Mouse (Mus musculus): Measurements from ENCODE around the gene Eif3j1.
A peak's percentile ranks its signal among the peaks of the same experiment; 100 is the strongest.
"Not testable (repeated sequence)": the region's sequence is repeated elsewhere in the genome, so short reads cannot be mapped to it uniquely, and the experiment has no call there.

Gene Eif3j1

DNA sequence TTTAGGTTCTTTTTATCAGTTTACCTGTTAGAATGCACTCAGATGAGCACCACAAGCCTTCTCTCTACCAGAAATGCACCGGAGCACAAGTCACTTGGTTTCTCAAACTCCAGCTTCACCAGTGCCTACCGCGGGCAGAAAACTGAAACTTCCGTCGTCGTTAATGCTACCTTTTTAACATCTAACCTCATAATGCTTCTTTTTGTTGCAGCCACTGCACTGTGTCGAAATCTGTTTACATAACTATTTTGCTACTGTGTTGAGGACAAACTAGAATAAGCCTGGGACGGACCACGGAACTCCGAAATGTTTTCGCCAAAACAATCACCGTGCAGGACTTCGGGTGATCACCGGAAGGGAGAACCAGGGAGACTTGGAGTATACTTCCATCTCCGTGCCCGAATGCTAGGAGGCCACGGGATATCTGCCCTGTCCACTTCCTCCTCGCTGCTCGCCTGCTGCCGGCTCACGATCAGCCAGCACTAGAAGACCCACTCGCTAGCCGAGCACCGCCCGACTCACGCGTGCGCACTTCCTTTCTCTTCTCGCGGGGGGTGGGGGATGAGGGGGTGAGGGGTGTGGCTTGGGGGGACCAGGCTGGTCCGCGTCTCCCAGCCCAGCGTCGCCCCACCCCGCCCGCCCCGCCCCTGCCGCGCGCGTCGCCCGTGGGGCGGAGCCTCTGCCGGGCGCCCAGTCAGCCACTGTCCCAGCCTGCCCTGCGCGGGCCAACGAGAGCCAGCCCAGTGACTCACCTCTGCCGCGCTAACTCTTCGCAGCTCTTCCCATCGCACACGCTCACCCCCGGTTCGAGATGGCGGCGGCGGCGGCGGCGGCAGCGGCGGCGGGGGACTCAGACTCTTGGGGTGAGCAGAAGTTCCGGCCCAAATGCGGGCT, at the start of gene Eif3j1:
Gene Eif3j1 (plus strand): TSS at position 685 of the 894 bp plus-strand sequence.
- peak; percentile 62 for DNase-seq (ENCODE audit: low spot score)

DNA sequence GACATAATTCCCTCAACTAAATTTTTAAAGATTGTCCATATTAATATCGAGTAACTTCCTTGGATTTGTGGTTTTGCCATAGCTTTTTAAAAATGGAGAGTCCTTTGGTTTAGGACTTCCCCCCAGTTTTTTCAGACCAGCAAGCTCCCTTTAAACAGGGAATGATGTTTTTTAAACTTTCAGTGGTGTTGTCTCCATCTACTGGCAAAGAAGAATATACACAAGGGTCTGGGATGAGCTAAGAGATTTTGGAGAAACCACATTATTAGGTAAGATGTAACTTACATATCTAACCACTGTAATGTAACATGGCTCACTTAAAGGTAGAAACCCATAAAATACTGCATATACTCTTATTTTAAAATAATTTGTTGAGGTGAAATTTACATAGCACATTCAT, 32.6 kb upstream of the Eif3j1 start:
- DNase-seq (ENCODE audit: low spot score): no peak

DNA sequence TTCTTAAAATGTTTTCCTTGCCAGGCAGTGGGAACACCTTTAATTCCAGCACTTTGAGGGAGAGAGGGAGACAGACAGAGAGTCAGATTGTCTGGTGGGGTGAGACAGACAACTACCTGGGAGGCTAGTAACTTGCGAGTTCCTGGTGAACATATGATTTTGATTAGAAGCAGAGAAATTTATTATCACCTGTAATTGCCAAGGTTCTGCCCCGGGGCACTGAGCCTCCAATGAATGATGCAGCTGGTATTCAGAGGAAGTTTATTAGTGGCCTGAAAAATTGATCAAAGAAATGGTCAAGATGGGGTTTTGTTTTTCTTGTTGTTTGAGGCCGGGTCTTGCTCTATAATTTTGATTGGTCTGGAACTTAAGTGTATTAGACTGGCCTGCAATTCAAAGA, 19.5 kb upstream of the Eif3j1 start:
- DNase-seq (ENCODE audit: low spot score): no peak

DNA sequence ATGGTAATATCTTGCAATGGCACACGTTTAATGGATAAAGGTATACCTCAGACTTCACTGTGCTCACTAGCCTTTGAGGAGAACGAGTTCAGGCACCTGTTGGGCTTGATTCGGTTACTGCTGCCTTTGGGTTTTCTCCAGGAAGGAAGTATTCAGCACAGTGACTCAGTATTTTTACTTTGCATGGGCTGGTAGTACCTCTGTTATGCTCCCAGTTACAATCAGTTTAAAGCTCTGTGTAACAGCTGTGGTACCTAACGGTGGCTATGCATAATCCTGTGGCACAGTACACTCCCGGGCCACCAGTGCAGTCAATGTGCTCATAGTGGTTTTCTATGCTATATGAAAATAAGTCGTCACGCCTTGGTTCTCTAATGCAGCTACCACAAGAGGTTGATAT, 16.9 kb upstream of the Eif3j1 start:
- no peak for DNase-seq (ENCODE audit: low spot score)

DNA sequence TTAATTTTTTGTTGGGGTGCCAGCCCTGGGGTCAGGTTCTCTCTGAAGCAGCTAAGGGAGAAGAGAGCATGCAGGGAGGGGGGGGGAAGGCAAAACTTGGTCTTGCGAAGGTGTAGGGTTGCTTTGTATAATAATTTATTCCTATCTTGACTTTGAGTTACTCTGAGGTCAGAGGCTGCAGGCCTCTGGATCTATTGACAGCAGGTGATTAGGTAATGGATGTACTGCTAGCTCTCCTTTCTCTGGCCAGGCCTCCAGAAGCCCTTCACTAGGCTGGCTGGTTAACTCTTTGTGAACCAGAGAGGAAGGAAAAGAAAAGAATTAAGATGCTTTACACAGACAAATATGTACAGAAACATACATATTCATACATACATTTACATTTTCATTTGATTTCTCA, 9.6 kb upstream of the Eif3j1 start:
- DNase-seq (ENCODE audit: low spot score): no peak

DNA sequence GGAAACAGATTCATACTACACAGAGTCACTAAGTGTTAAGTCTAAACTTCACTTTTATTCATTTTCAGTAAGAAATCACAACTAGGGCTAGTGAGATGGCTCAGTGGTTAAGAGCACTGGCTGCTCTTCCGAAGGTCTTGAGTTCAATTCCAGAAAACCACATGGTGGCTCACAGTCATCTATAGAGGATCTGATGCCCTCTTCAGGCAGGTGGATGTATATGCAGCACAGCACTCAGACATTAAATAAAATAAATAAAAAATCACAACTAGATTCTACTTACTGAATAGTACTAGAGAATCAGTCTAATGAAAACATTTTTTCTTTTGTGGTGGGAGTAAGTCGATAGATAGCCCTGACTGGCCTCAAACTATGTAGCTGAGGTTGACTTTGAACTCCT, 6.1 kb upstream of the Eif3j1 start:
- no peak for DNase-seq (ENCODE audit: low spot score)

DNA sequence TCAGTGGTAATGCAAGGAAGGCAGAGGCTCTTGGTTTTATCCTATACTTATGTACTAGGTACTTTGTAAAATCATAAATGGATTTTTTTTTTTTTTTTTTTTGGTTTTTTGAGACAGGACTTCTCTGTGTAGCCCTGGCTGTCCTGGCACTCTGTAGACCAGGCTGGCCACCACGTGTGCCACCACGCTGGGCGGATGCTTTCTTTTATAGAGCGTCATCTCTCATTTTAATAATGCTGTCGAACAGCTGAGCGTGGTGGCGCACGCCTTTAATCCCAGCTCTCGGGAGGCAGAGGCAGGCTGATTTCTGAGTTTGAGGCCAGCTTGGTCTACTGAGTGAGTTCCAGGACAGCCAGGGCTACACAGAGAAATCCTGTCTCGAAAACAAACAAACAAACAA, 1.3 kb upstream of the Eif3j1 start:
- DNase-seq (ENCODE audit: low spot score): not testable (repeated sequence)

DNA sequence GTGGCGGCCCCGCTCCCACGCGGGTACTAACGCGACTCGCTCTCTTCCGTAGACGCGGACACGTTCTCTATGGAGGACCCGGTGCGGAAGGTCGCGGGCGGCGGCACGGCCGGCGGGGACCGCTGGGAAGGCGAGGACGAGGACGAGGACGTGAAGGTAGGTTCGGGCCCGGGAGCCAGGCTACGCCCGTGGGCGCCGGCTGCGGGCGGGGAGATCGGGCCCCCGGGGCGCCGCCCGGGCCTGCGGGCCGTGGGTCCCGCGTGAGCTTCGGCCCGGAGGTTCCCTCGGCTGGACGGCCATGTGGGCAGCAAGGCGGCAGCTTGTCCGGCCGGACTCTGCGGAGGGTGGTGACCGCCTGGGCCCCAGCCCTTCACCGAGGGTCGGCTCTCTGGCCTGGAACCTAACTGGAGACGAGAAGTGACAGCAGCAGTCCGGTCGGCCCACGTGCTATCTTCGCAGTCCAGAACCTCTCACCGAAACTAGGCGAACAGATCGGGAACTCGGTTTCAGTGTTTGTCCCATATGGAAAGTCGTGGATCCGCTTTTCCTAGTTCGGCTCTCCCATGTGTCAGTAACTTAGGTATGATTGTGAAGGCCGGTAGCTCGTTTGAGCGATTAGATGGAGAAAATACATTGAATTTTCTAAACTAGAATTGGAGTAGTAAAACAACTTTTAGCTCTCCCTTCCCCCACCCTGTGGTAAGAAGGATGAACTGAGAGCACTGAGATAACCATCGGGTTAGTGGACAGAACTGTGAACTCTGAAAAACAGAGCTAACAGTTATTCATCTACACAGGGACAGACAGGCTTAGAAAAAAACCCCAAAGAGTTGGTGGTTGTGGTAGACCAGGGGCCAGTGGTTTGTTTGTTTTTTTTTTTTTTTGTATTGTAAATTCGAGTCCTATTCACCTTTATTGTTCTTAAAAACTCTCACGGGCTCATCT, 682 bp downstream of the Eif3j1 start:
- DNase-seq (ENCODE audit: low spot score): peak; percentile 37

DNA sequence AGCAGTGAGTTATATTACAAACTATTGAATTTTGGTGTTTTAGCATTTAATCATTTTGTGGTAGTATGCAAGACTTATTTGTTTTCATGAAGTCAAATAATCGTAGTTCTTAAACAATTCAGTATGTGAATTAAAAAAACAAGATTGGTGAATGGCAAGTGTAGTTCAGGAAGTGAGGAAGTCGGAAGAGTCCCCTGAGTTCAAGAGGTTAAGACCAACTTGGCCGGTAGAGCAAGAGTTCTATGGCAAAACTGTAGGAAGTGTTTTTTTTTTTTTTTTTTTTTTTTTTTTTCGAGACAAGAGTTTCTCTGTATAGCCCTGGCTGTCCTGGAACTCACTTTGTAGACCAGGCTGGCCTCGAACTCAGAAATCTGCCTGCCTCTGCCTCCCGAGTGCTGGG, 3.6 kb downstream of the Eif3j1 start:
- no peak for DNase-seq (ENCODE audit: low spot score)

DNA sequence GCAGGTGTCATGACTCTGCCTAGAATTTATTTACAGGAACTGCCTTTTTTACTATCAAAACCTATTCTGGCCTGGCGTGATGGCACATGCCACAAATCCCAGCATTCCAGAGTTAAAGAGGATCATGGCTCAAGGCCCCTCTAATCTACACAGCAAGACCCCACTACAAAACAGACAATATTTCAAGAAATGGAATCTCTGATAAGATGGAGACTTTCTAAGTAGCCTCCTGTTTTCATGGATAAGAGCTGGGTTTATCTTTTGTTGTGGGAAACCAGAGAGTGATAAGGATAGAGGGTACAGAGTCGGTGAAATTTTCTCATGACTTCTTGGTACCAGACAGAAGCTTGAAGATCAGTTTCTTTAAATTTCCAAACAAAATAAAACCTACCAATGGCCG, 7.7 kb downstream of the Eif3j1 start:
- DNase-seq (ENCODE audit: low spot score): no peak

DNA sequence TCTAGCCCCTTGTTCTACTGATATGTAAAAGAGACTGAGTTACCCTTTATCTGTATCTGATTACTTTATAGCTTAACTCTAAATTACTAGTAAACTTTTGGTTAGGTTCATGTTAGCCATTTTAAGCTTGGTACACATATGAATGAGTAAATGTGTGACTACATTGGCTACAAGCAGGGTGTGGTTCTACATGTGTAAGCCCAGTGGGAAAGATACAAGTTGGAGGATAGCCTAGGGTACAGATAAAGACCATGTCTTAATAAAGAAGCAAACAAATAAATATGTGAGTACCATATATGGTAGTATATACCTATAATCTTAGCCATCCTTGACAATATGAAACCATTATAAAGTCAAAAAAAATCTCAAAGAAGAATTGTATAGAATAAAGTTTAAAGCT, 15.6 kb downstream of the Eif3j1 start:
- DNase-seq (ENCODE audit: low spot score): no peak

DNA sequence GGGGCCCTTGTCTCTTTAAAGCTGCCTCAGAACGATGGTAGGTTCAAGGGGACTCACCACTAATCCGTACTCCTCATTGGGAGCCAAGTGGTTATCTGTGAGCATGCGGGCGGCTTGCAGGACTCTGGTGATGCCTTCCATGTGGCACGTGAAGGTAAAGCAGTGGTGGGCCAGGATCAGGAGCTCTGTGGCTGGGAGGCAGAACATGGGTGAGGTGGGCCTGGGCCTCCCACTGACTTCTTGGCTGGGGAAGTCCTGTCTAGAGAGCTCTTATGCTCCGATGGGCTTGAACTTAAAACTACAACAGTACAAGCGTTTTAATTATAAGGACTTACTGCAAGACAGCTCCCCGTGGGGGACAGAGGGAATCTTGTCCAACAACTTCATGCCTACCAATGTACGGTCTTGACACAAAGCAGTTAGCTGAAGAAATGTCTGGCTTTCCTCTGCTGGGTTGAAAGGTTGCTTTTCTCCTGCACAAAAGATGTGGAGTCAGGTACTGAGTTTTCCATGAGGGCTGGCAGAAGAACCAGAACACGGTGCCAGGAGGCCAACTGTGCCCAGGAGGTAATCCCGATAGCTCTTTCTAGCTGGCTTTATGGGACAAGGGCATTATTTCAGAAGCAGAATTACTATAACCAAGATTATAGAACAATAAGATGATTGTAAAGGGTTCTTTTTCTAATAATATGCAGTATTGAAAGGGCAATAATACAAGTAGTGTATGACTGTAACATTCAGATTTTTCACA, 31.2 kb downstream of the Eif3j1 start:
- no peak for DNase-seq (ENCODE audit: low spot score)

DNA sequence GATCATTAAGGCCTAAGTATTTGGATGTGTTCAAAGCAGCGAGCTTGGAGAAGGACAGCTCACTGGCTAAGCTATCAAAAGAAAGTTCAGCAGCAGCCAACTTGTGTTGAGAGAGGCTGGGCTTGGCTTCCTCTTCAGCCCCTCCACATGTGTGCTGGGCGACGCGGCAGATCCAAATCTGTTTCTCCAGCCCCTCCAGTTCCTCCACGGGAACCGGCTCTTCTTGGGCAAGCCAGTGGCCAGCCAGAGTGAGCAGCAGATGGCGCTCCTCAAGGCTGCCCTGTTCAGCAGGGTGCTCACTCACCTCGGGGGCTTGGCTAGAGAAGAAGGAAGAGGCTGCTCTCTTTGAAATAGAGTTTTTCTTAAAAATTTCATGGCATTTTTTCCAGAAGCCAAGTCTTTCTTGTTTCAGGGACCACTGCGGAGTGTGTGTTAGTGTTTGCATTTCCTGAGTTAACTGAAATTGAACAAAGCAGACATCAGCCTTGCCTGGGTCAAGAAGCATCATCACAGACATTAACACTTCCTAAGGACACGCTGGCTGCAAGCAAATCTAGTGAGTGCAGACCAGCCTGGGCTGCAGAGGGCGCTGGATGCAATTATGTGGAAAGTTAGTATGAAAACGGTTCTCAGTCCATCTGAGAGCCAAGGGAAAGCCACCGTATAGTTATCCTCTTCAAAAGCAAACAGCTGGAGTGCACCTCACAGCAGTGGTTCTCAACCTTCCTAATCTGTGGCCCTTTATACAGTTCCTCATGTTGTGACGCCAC, 37.0 kb downstream of the Eif3j1 start:
- no peak for DNase-seq (ENCODE audit: low spot score)

DNA sequence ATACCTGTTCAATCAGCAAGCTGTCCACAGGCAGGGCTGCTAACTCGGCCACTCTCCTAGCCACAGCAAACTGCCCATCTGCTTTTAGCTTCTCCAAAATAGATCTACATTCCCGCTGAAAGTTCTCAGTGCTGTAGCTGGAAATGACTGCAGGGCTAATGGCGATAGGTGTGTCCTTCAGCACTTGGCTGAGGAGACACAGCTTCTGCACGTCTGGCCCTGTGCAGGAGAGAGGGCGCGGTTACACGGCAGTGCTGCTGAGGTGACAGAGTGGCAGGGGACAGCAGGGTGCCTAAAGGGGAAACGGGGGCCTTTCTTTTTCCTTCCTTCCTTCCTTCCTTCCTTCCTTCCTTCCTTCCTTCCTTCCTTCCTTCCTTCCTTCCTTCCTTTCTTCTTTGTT, 37.9 kb downstream of the Eif3j1 start:
- no peak for DNase-seq (ENCODE audit: low spot score)

DNA sequence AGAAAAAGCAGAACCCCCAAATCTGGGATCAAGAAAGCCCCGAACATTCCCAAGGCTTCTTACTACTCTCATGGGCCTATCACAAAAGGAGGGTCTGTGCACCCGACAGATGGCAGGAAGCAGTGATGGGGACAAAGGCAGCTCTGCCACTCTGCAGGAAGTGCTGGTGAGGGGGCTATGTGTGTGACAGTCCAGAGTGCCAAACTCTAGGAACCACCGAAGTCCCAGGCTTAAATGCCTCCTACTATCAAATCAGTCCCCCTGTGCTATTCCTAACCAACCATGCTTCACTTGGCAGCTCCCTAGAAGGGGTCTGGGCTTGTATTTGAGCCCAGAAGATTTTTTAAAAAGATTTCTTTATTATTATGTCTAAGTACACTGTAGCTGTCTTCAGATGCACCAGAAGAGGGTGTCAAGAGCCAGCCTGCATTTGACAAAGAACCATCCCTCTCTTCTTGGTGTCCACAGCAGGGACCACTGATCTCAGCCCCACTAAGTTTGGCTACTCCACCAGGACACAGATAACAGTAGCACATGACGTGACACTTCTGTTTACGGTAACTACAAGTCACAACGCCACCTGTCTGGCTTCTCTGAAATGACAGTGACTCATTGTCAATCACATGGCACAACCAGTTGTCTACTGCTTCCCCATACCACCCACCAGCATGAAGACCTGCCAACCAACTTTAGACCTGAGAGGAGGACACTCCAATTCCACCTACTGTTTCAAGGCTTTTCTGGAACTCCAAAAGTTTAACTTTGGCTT, 41.0 kb downstream of the Eif3j1 start:
- DNase-seq (ENCODE audit: low spot score): no peak

DNA sequence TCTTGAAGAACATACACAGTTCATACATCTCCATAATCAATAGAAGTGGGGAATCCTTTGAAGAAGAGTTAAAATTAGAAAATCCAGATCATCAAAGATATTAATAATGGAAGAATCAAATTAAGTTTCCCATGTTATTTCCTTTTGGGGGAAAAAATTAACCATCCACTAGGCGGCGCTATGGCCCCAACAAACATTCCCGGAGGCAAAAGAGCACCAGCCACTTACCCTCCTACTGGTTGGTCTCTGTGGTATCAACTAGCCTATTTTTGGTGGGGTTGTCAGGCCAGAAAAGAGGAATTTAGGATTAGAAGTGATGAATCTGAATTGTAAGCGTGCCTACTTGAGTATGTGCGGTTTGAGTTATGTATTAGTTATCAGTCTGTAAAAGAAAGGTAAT, 41.6 kb downstream of the Eif3j1 start:
- DNase-seq (ENCODE audit: low spot score): peak; percentile 45

DNA sequence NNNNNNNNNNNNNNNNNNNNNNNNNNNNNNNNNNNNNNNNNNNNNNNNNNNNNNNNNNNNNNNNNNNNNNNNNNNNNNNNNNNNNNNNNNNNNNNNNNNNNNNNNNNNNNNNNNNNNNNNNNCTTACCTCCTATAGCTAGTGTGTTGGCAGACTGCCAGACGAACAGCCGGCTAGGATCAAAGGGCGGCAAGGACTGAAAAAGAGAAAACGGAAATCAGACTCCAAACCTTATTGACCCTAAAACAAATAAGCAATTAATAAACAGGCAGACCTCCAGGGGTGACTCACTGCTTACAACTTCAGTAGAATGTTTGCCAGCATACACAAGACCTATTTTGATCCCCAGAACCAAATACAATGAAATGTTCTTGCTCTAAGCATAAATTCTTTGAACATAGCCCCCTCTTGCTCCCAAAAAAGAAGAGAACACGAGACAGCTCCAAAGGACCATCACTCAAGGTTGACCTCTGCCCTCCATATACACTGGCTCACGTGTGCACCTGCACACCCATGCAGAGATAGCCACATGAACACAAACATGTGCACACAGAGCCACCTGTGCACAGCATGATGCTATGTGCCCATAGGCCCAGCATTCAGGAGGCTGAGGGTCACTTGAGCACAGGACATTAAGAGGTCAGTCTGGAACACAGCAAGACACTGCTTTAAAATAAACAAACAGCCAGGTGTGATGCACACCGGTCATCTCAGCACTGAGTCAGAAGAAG, 53.5 kb downstream of the Eif3j1 start:
- DNase-seq (ENCODE audit: low spot score): no peak

DNA sequence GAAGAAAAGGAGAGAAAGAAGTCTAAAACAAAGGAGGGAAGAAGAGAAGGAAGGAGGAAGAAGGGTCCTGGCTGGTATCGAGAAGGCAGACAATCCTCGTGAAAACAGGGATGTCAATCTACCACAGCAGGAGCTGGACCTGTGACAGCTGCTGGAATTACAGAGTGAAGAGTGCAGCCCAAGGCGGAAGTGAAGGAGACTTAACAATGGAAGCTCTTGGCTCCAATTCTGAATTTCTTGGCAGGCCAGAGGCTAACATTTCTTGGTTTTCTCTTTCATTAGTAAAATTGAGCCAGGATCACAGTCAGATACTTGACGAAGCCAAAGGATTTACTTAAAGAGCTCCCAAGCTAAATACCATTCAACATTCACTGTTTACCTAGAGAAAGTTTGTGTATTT, 58.1 kb downstream of the Eif3j1 start:
- DNase-seq (ENCODE audit: low spot score): no peak

DNA sequence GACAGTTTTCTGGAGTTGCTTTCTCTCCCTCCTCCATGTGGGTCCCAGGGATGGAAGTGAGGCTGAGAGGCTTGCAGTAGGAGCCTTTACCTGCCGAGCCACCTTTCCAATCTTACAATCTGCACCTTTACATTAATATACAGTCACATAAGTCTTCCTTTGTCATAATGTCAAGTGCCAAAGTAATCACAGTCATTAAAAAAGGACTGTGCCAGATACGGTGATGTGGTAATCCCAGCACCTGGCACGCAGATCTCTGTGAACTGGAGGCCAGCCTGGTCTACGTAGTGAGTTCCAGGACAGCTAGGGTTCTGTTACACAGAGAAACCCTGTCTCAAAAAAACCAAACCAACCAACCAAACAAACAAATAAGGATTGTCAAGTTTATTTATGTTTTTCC, 65.5 kb downstream of the Eif3j1 start:
- no peak for DNase-seq (ENCODE audit: low spot score)

DNA sequence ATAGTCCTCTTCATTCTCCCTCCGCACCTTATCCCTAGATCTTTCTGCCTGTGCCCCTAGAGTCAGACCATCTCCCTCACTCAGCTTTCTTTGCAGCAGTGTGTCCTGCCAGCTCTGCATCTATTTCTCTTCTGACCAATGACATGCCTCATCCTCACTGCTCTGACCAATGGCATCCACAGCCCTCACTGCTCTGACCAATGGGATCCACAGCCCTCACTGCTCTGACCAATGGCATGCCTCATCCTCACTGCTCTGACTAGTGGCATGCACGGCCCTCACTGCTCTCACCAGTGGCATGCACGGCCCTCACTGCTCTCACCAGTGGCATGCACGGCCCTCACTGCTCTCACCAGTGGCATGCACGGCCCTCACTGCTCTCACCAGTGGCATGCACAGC, 69.3 kb downstream of the Eif3j1 start:
- DNase-seq (ENCODE audit: low spot score): not testable (repeated sequence)

Measured in spleen, adult 12 weeks (tissue).